Mouse (Mus musculus): ENCODE data around the gene Itgal. TPM values are rescaled to one million over a fixed set of nuclear protein-coding genes. Genes with fewer than 3 reads are reported as not detected.
"Not testable (repeated sequence)": the region's sequence is repeated elsewhere in the genome, so short reads cannot be mapped to it uniquely, and the experiment has no call there.

Itgal gene
- total RNA-seq (2021): 1 to 10 TPM; 1.9 to 4.1 TPM
- long read RNA-seq, experiment 1, partial matches to known transcripts: 0 of 1 reads
- long read RNA-seq, experiment 1, other reads (novel, unspliced or antisense): 1 of 1 reads
- long read RNA-seq, experiment 2, full-length matches to known transcripts: 1 of 1 reads
- long read RNA-seq, experiment 2, partial matches to known transcripts: 0 of 1 reads
- long read RNA-seq, experiment 2, other reads (novel, unspliced or antisense): 0 of 1 reads

- DNase-seq: no peak
Observed at GRCm38 (mm10) chr7:127296098-127296497, at the start of gene Itgal. TSS of gene Itgal (plus strand) at chr7:127296260.

GRCm38 (mm10) chr7:127250511-127250910 lies 45.5 kb upstream of the Itgal start:
- not testable (repeated sequence) for DNase-seq

DNA sequence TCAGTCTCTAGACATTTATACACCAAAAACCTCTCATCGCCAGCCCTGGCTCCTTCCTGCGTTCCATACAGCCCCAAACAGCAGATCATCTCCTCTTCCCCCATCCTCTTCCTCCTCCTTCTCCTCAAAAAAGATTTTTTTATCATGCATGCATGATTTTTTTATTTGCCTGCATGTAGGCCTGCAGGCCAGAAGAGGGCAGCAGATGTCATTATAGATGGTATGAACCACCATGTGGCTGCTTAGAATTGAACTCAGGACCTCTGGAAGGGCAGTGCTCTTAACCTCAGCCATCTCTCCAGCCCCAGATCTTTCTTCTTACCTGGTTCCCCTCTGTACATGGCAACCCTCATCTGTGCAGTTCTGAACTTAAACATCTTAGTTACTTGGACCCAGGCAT lies 43.6 kb upstream of the Itgal start:
- peak in 1 of 2 experiments; percentile 42 for DNase-seq

GRCm38 (mm10) chr7:127253341-127253740 lies 42.7 kb upstream of the Itgal start:
- no peak for DNase-seq

DNA sequence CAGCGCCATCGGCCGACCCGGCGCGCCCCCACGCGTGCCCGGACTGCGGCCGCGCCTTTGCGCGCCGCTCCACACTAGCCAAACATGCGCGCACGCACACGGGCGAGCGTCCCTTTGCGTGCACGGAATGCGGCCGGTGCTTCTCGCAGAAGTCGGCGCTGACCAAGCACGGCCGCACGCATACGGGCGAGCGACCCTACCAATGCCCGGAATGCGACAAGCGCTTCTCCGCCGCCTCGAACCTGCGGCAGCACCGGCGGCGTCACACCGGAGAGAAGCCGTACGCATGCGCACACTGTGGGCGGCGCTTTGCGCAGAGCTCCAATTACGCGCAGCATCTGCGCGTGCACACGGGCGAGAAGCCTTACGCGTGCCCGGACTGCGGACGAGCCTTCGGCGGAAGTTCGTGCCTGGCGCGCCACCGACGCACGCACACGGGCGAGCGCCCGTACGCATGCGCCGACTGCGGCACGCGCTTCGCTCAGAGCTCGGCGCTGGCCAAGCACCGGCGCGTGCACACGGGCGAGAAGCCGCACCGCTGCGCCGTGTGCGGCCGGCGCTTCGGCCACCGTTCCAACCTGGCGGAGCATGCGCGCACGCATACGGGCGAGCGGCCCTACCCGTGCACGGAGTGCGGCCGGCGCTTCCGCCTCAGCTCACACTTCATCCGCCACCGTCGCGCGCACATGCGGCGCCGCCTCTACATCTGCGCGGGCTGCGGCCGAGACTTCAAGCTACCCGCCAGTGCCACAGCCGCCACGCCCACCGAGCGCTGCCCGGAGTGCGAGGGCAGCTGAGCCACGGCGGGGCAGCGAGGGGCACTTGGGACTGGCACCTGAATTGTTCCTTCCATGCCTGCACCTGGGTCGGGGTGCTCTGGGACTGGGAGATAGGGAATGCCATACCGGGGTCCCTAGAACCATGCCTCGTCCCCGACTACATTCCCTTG lies 42.0 kb upstream of the Itgal start:
- DNase-seq: peak; percentile 94 to 96

DNA sequence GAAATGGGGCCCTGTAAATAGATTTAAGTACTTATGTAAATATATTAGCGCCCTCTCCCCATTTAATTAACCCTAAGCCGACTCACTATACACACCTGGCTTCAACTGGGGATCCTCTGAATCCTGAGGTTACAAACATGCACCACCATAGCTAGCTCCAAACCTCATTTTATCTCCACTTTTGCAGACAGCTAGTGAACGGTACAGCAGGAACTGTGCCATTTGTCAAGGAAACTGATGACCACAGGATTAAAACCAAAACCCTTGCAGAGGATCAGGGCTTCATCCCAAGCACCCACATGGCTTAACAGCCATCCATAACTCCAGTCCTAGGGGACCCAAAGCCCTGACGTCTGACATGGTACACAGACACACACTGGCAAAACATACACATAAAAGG lies 41.1 kb upstream of the Itgal start:
- no peak for DNase-seq

DNA sequence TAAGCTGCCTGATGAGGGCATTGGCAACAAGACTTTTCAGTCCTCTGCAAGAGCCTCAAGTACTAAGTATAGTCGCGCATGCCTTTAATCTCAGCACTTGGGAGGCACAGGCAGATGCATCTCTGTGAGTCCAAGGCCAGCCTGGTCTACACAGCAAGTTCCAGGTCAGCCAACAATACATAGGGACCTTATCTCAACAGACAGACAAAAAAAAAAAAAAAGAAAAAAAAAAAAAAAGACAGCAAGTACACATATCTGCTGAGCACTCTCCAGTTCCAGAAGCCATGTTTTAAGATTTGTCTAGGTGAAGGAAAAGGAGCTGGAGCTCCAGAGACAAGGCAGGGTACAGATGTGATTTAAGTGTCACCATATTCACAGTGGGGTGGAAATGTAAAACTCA lies 40.1 kb upstream of the Itgal start:
- no peak for DNase-seq

DNA sequence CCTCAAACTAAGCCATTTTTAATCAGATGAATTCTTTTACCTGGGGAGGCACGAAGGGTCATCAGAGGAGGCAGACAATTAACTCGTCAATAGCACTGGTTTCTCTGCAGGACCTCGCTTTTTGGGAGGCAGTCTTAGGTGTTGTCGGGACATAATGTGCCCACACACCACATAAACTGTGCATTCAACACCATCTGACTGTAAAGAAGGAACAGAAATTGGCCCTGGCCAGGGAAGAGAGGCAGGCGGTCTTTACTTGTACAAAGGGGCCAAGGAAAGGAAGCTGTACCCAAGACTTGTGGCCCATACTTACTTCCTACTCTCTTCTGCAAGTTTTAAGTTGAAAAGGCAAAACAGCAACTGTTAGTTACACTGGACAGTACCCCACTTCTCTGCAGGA lies 39.5 kb upstream of the Itgal start:
- peak in 1 of 2 experiments; percentile 47 for DNase-seq

DNA sequence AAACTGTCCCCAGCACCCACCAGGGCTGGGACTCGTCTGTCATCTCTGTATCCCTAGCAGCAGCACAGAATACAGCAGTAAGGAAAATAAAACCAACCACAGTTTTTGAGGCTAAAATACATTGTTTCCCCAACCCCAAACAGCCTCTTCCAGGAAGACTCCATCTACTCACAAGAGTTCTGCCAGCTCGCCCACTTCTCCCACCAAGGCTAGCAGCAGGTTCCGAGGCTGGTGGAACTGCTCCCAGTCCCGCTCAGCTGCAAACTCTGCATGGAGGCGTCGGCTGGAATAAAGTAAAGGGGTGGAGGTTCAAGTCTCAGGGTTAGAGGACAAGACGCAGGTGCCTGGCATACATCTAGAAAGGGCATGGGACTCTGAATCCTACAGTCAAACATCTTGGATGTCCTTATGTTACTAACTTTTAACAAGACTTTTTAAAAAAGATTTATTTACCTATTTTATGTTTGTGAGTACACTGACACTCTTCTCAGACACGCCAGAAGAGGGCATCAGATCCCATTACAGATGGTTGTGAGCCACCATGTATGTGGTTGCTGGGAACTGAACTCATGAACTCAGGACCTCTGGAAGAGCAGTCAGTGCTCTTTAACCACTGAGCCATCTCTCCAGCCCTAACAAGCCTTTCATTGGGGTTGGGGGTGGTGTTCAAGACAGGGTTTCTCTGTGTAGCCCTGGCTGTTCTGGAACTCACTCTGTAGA lies 36.7 kb upstream of the Itgal start:
- no peak for DNase-seq

- peak; percentile 99 for DNase-seq
Observed at GRCm38 (mm10) chr7:127260309-127261111, 35.5 kb upstream of the Itgal start, which contains the start of gene Dctpp1. TSS of gene Dctpp1 (minus strand) at chr7:127260709.

DNA sequence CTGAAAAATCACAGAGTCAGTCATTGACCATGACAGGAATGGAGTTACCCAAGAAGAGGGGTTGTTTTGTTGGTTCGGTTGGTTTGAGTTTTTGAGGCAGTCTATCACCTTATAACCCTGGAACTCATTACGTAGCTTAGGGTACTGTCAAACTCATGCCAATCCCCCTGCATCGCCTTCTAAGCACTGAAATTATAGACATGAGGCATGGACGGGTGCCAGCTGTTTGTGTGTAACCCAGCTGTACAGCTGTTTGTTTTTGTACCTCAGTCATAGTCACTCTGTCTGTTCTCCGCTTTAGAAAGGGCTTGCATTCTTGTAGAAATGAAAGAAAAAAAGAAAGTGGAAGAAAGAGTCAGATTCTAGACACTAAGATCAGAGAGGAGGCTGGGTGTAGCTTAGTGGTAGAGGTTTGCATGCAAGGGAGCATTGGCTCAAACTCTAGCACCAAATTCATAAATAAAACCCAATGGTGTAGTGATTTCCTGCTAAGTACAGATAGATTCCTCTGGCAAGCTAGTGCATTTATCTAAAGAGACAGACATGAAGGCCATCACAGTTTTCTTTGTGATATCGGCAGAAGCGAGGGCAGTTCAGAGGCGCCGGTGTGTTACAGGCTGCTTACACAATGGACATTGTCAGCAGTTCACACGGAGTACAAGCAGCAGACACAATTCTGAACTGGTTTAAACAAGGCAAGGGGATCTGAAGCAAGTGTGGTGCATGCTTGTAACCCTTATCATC lies 33.7 kb upstream of the Itgal start:
- no peak for DNase-seq

DNA sequence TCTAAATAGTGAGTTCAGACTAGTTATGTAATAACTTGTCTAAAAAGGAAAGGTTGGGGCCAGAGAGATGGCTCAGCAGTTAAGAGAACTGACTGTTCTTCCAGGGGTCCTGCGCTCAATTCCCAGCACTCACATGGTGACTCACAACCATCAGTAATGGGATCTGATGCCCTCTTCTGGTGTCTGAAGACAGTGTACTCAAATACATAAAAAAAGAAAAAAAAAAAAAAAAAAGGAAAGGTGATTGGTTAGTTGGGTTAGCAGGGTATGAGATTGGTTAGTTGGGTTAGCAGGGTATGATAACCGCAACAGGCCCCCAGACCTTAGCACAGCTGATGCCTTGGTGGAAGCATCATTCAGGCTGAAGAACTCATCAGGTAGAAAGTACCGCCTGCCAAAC lies 32.5 kb upstream of the Itgal start:
- DNase-seq: no peak

DNA sequence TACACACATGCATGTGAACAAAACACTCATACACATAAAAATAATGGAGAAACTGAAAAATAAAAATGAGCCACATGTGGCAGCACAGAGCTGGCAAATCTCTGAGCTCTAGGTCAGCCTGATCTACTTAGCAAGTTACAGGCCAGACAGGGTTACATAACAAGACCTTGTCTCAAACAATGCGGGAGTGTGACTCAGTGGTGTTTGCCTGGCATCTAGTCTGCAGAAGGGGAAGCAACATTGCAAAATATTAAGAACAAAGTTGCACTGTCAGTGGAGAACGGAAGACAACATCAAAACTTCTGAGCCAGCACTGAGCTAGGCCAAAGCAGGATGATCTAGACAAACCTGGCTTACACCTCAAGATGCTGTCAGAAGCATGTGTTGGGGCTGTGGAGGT lies 25.8 kb upstream of the Itgal start:
- DNase-seq: no peak

- no peak for DNase-seq
Observed at GRCm38 (mm10) chr7:127270666-127271065, 25.4 kb upstream of the Itgal start.

DNA sequence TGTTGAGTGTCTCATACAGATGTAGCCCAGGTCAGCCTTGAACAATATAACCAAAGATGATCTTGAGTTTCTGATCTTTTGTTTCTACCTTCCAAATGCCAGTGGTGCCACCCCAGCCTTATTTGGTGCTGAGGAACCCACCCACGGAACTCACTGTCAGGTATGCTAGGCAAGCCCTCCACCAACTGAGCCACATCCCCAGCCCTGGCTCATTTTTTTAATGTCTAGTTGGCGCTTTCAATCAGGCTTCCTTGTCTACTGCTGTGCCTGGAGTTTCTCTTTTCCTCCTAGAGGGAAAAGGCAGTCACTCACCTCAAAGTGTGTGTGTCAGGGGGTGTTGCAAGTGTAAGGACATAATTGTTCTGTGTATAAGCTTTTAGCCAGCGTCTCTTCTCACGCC lies 25.0 kb upstream of the Itgal start:
- DNase-seq: no peak

DNA sequence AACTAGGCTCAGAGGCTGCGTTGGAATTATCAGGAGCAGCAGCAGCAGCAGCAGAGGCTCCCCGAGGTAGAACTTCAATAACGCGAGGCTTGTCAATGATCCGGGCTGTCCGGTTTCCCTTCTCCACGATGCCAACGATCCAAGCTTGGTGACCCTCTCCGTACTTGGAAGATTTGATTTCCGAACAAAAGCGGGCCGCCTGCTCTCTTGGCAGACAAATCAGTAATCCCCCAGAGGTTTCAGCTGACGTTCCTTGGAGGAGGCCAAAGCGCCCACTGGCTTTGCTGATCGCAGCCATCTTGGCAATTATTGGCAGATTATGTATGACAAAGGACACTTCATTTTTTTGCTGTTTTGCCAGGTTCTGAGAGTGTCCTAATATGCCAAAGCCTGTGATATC lies 23.5 kb upstream of the Itgal start:
- DNase-seq: no peak

GRCm38 (mm10) chr7:127273118-127273923 lies 22.7 kb upstream of the Itgal start:
- DNase-seq: peak in 1 of 2 experiments; percentile 45

GRCm38 (mm10) chr7:127273925-127274789 lies 21.9 kb upstream of the Itgal start, which contains the start of gene Sephs2:
TSS of gene Sephs2 (minus strand) at chr7:127274055.
- DNase-seq: peak; percentile 96 to 99

DNA sequence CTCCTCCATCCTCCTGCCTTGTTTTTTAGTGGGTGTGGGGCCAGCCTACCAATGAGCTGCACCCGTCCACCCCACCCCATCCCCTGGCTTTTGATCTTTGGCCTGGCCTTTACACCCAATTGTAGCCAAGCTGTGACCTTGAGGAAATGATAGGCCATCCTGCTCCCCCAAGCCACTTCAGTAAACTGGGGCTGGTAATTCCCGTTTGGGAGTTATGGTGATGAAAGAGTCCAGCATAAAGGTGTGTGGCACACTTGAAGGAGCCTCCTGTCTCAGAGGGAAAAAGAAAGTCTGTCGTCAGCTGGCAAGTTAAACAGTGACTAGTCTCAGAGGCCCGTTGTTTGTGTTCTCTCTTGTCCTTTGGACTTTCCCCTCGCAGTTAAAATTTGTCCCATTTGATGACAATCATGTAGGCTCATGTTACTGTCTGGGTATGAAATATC lies 19.5 kb upstream of the Itgal start:
- no peak for DNase-seq
